Mouse (Mus musculus): ENCODE results near the gene Slc37a1.
A peak's percentile ranks its signal among the peaks of the same experiment; 100 is the strongest.

The Slc37a1 gene

GRCm38 (mm10) chr17:31276922-31277918 is 9.4 kb upstream of the Slc37a1 start, which contains the start of gene Rsph1:
TSS of gene Rsph1 (minus strand) at chr17:31277383.
- Histone ChIP-seq H3K4me1 (replicated peaks; ENCODE audit: low read depth, low read length) (peaks cover 62% of the 10 kb centered on the region), H3K9me3 (ENCODE audit: low read length) (no peaks in the 10 kb centered on the region), H3K27me3 (ENCODE audit: insufficient read depth, low read length) (no peaks in the 10 kb centered on the region), H3K4me3 (replicated peaks; ENCODE audit: low read length) (peak within 1 kb of the TSS; percentile 81), H3K36me3 (ENCODE audit: insufficient read depth, low read length) (no peaks in the 10 kb centered on the region)
- TF ChIP-seq POU5F1 (IDR thresholded peaks at IDR 0.05; ENCODE audit: borderline replicate concordance, low read length) (no peak), NANOG (IDR thresholded peaks at IDR 0.05; ENCODE audit: borderline replicate concordance, low read length) (no peak), CTCF (conservative IDR thresholded peaks at IDR 0.05; ENCODE audit: low read length) (no peak)

- Histone ChIP-seq H3K4me3 (replicated peaks; ENCODE audit: low read length) (no peak overlapping the region), H3K36me3 (ENCODE audit: insufficient read depth, low read length) (no peaks in the 10 kb centered on the region), H3K4me1 (replicated peaks; ENCODE audit: low read depth, low read length) (peaks cover 64% of the 10 kb centered on the region), H3K27me3 (ENCODE audit: insufficient read depth, low read length) (no peaks in the 10 kb centered on the region), H3K9me3 (ENCODE audit: low read length) (no peaks in the 10 kb centered on the region)
- TF ChIP-seq CTCF (conservative IDR thresholded peaks at IDR 0.05; ENCODE audit: low read length) (no peak), NANOG (IDR thresholded peaks at IDR 0.05; ENCODE audit: borderline replicate concordance, low read length) (no peak), POU5F1 (IDR thresholded peaks at IDR 0.05; ENCODE audit: borderline replicate concordance, low read length) (no peak)
Measured at GRCm38 (mm10) chr17:31277931-31278330, 8.7 kb upstream of the Slc37a1 start.

GRCm38 (mm10) chr17:31279541-31279940 is 7.1 kb upstream of the Slc37a1 start:
- no peaks in the 10 kb centered on the region for H3K27me3 ChIP-seq (ENCODE audit: insufficient read depth, low read length)
- H3K4me3 ChIP-seq (replicated peaks; ENCODE audit: low read length): no peak overlapping the region
- H3K9me3 ChIP-seq (ENCODE audit: low read length): no peaks in the 10 kb centered on the region
- H3K36me3 ChIP-seq (ENCODE audit: insufficient read depth, low read length): no peaks in the 10 kb centered on the region
- peaks cover 70% of the 10 kb centered on the region for H3K4me1 ChIP-seq (replicated peaks; ENCODE audit: low read depth, low read length)
- TF ChIP-seq NANOG (IDR thresholded peaks at IDR 0.05; ENCODE audit: borderline replicate concordance, low read length) (no peak), CTCF (conservative IDR thresholded peaks at IDR 0.05; ENCODE audit: low read length) (no peak), POU5F1 (IDR thresholded peaks at IDR 0.05; ENCODE audit: borderline replicate concordance, low read length) (no peak)

- TF ChIP-seq NANOG (IDR thresholded peaks at IDR 0.05; ENCODE audit: borderline replicate concordance, low read length): no peak
- no peak for TF ChIP-seq POU5F1 (IDR thresholded peaks at IDR 0.05; ENCODE audit: borderline replicate concordance, low read length)
- no peak for TF ChIP-seq CTCF (conservative IDR thresholded peaks at IDR 0.05; ENCODE audit: low read length)
- no peaks in the 10 kb centered on the region for H3K36me3 ChIP-seq (ENCODE audit: insufficient read depth, low read length)
- H3K27me3 ChIP-seq (ENCODE audit: insufficient read depth, low read length): no peaks in the 10 kb centered on the region
Measured at GRCm38 (mm10) chr17:31280269-31280668, 6.3 kb upstream of the Slc37a1 start.

DNA sequence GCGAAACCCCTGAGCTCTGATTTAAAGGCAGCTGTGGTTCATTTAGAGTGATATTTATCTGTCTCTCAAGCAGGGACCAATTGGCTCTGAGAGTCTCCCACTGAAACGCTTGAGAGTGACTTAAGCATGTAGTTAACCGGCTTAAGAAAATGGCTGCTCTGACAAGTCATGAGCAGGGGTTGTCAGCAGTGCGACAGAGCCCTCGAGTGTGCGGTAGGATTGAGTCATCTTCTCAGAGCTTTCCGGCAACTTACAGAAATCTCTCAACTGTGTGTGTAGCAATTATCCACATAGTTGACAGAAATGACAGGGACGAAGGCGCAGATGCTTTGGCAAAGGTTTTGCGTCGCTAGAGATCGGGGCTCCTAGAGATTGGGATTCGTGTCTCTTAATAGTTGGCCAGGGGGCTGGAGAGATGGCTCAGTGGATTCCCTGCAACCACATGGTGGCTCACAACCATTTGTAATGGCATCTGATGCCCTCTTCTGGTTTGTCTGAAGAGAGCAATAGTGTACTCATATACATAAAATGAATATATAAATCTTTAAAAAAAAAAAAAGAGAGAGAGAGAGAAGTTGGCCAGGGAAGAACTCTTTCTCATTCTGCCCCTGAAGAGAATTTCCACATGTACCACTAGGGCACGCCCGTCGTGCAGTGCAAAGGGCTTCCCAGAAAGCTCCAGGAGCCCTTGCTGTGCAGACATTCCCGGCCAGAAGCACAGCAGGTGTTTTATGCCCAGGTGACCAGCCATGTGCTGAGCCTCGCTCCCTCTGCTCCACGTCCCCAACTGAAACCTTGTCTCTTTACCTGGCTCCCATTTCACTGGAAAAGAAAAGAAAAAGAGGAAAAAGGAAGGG is 4.5 kb upstream of the Slc37a1 start:
- H3K27me3 ChIP-seq (ENCODE audit: insufficient read depth, low read length): no peaks in the 10 kb centered on the region
- TF ChIP-seq CTCF (conservative IDR thresholded peaks at IDR 0.05; ENCODE audit: low read length) (no peak), POU5F1 (IDR thresholded peaks at IDR 0.05; ENCODE audit: borderline replicate concordance, low read length) (no peak), NANOG (IDR thresholded peaks at IDR 0.05; ENCODE audit: borderline replicate concordance, low read length) (no peak)

More at GRCm38 (mm10) chr17:31280269-31280668, 6.3 kb upstream of the Slc37a1 start:
- no peaks in the 10 kb centered on the region for H3K9me3 ChIP-seq (ENCODE audit: low read length)
- peaks cover 68% of the 10 kb centered on the region for H3K4me1 ChIP-seq (replicated peaks; ENCODE audit: low read depth, low read length)
- no peak overlapping the region for H3K4me3 ChIP-seq (replicated peaks; ENCODE audit: low read length)

DNA sequence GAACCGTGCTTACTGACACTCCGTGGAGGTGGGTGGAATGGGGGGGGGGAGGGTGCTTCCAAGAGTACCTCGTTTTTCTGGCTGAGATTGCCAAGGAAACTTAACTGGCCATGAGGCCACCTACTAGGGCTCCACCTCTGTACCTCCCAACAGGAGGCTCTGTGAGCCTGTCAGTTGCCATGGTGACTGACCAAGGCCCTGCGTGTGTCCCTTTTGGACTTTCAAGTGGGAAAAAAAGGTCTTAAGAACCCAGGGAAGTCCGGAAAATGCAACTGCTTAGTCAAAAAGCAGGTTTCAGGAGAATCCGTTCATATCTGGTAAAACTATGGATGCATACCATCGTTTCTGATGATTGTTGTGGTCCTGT is 3.9 kb upstream of the Slc37a1 start:
- peaks cover 63% of the 10 kb centered on the region for H3K4me1 ChIP-seq (replicated peaks; ENCODE audit: low read depth, low read length)
- no peaks in the 10 kb centered on the region for H3K9me3 ChIP-seq (ENCODE audit: low read length)
- TF ChIP-seq POU5F1 (IDR thresholded peaks at IDR 0.05; ENCODE audit: borderline replicate concordance, low read length): no peak
- no peak for TF ChIP-seq CTCF (conservative IDR thresholded peaks at IDR 0.05; ENCODE audit: low read length)
- no peak for TF ChIP-seq NANOG (IDR thresholded peaks at IDR 0.05; ENCODE audit: borderline replicate concordance, low read length)
- H3K4me3 ChIP-seq (replicated peaks; ENCODE audit: low read length): peak overlapping the region; percentile 39
- no peaks in the 10 kb centered on the region for H3K36me3 ChIP-seq (ENCODE audit: insufficient read depth, low read length)
- H3K27me3 ChIP-seq (ENCODE audit: insufficient read depth, low read length): no peaks in the 10 kb centered on the region

More for the DNA sequence above, 4.5 kb upstream of the Slc37a1 start:
- peak overlapping the region; percentile 39 for H3K4me3 ChIP-seq (replicated peaks; ENCODE audit: low read length)
- no peaks in the 10 kb centered on the region for H3K36me3 ChIP-seq (ENCODE audit: insufficient read depth, low read length)
- no peaks in the 10 kb centered on the region for H3K9me3 ChIP-seq (ENCODE audit: low read length)
- peaks cover 63% of the 10 kb centered on the region for H3K4me1 ChIP-seq (replicated peaks; ENCODE audit: low read depth, low read length)

DNA sequence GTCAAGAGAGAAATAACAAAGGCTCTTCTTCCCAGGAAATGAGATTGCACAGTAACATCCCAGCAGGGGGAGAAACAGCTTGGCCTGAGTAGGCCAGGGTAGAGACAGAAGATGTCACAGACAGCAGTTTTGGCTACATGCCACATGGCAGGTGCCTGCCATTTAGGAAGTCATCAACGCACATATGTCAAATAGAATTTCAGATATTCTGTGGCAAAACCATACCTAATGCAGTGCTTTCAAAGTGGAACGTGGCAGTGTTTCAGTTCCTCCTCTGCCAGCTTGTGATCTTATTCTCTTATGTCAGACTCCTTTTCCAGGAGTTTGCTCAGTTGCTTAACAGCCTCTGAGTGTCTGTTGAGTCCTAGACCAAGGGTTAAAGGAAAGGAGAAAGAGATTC is 725 bp upstream of the Slc37a1 start:
- no peak overlapping the region for H3K4me3 ChIP-seq (replicated peaks; ENCODE audit: low read length)
- H3K4me1 ChIP-seq (replicated peaks; ENCODE audit: low read depth, low read length): peaks cover 71% of the 10 kb centered on the region
- no peak for TF ChIP-seq POU5F1 (IDR thresholded peaks at IDR 0.05; ENCODE audit: borderline replicate concordance, low read length)
- no peak for TF ChIP-seq NANOG (IDR thresholded peaks at IDR 0.05; ENCODE audit: borderline replicate concordance, low read length)
- no peak for TF ChIP-seq CTCF (conservative IDR thresholded peaks at IDR 0.05; ENCODE audit: low read length)
- H3K9me3 ChIP-seq (ENCODE audit: low read length): no peaks in the 10 kb centered on the region
- H3K36me3 ChIP-seq (ENCODE audit: insufficient read depth, low read length): no peaks in the 10 kb centered on the region
- no peaks in the 10 kb centered on the region for H3K27me3 ChIP-seq (ENCODE audit: insufficient read depth, low read length)

GRCm38 (mm10) chr17:31287216-31287615 is 624 bp downstream of the Slc37a1 start:
- Histone ChIP-seq H3K4me3 (replicated peaks; ENCODE audit: low read length) (peak overlapping the region; percentile 79), H3K9me3 (ENCODE audit: low read length) (no peaks in the 10 kb centered on the region), H3K4me1 (replicated peaks; ENCODE audit: low read depth, low read length) (peaks cover 69% of the 10 kb centered on the region), H3K36me3 (ENCODE audit: insufficient read depth, low read length) (no peaks in the 10 kb centered on the region), H3K27me3 (ENCODE audit: insufficient read depth, low read length) (no peaks in the 10 kb centered on the region)
- no peak for TF ChIP-seq NANOG (IDR thresholded peaks at IDR 0.05; ENCODE audit: borderline replicate concordance, low read length)
- TF ChIP-seq CTCF (conservative IDR thresholded peaks at IDR 0.05; ENCODE audit: low read length): no peak
- TF ChIP-seq POU5F1 (IDR thresholded peaks at IDR 0.05; ENCODE audit: borderline replicate concordance, low read length): no peak
